Mouse (Mus musculus) E14TG2a.4 (cell line): ENCODE results near the gene Ubap2l.

Experiments
- CTCF ChIP-seq: conservative IDR thresholded peaks from 2 replicates; pipeline ENCODE4 v1.5.1; 2014; ENCODE audit warnings: low read length
- NANOG ChIP-seq: IDR thresholded peaks from 2 replicates; pipeline ENCODE4 v1.6.1; 2014; ENCODE audit warnings: borderline replicate concordance, low read length, mixed read lengths
- POU5F1 ChIP-seq: IDR thresholded peaks from 2 replicates; pipeline ENCODE4 v1.6.1; 2014; ENCODE audit warnings: low read length, borderline replicate concordance

DNA sequence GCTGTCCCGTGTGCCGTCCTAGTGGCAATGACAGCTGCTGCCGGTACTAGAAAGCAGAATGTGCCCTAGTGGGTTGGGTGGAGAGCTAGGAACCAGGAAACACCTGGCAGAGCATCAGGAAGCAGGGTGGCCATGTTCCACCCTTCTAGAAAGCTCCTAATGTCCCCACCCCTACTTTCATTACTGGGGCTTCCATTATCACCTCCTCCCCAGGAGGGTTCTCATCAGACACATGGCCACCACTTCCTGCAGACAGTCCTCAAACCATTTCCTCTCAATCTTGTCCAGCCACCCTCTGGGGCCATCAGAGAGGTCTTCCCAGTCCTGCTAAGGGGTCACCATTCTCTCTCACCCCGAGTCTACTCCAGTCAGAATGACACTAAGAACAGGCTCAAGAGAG lies 91.0 kb downstream of the Ubap2l start:
- TF ChIP-seq CTCF (no peak), NANOG (no peak), POU5F1 (no peak)
